Mouse (Mus musculus) CD4-positive, CD25-positive, alpha-beta regulatory T cell, adult 2 months (primary cell): ENCODE results near the gene Kazn.

Source experiments
- DNase-seq: peaks from one replicate; pipeline ENCODE4 v3.0.0-alpha.2; 2012; ENCODE audit warnings: low read depth, low spot score

Kazn gene

DNA sequence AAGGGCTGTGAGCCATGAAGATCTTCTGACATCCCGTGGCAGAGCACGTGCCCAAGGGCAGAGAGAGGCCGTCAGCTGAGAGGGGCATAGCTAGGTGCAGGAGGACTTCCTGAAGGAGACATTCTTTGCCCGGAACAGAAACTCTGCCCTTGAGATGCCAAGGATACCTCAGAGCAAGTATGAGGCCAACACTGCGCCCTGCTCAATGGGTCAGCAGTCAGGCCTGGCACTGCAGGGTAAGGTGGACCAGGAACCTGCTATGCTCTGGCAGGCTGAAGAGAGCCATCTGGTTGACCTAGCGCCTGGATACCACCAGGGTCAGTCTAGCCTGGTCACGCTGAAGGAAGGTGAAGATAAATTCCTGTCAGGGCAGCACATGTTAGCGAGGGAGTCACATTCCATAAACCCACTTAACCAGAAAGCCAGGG is 46.0 kb downstream of the Kazn start:
- no peak for DNase-seq

DNA sequence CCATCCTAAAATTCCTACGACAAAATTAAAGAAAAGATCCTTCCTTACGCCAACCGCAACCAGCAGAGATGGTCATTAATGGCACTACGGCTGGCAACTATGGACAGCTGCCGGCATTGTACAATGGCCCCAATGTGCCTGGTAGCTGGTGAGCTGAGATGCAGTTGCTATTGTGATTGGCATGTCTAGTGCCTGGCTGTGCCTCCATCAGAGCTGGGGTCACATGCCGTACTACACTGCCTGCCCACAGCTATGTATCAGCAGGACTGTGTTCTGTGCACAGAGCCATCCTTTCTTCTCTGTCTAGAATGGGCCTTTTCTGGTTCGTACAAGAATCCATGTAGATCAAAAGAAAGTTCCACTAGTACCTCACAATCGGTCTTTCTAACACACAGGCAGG is 49.2 kb downstream of the Kazn start:
- DNase-seq: no peak

DNA sequence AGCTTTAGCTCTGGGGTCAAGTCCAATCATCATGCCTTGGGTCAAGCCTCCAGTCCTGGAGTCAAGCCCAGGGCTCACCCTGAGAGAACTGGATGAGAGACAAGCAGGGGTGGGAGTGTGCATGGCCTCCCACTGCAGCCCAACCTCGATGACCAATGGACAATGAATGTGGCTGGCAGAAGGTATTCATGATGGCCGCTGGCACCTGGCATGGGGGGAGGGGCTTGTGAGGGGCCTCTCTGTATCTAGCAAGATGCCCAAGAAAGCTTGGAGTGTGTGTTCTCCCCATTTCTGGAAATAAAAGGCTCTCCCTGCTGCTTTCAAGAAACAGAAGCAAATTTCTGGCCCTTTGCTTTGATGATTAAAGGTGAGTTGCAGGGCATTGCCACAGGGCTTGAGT is 50.7 kb downstream of the Kazn start:
- no peak for DNase-seq

DNA sequence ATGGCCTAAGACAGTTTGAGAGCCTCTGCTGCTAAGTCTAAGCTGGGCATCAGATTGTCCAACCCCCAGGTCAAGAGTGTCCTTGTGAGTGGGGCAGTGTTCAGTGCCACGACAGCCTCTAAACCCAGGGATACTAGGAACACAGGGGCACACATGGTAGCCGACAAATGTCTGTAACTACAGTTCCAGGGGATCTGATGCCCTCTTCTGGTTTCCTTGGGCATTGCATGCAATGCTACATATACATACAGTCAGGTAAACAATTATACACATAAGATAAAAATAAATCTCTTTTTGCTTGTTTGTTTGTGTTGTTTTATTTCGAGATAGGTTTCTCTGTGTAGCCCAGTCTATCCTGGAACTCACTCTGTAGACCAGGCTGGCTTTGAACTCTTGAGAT is 53.0 kb downstream of the Kazn start:
- DNase-seq: no peak

DNA sequence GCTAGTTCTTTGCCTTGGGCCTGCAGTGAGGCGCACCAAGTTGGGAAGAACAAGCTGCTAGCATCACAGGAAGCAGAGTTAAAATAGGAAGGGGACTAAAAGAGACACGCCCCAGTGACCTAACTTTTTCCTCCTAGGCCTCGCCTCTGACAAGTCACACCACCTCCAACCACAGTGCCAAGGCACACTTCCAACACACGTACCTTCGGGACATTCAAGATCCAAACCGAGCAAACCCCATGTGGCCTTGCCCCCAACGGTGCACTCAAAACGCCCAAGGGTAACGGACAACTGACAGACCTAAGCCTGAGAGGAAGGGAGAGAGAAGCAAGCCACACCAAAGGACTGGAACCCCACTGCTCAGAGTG is 53.7 kb downstream of the Kazn start:
- DNase-seq: no peak

DNA sequence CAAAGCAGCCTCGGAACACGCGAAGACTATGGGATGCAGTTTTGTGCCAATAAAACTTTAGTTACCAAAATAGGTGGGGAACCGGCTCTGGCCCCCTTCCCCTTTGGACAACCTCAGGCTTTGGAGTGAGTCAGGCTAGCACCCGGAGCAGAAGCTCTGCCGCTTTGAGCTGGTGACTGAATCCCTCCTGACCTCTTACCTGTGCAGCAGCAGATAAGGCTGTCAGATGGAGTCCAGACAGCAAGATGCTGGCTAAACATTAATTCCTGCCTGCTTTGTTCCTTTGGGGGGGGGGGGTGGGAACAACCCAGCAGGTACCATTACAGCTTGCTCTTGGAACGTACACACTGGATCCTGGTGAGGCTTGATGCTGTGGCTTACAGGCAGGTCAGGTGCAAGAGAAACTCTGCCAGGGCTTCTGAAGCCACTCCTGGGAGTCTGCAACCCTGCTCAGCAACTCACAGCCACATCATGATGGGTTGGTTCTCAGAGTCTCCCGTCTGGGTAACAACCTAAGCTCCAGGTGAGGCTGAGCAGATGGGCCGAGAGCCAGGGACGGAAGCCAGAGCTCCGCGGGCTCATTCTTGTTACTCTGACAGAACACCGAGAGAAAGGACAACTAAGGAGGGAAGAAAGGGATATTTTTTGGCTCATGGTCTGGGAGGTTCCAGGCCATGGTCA is 54.2 kb downstream of the Kazn start:
- DNase-seq: no peak

DNA sequence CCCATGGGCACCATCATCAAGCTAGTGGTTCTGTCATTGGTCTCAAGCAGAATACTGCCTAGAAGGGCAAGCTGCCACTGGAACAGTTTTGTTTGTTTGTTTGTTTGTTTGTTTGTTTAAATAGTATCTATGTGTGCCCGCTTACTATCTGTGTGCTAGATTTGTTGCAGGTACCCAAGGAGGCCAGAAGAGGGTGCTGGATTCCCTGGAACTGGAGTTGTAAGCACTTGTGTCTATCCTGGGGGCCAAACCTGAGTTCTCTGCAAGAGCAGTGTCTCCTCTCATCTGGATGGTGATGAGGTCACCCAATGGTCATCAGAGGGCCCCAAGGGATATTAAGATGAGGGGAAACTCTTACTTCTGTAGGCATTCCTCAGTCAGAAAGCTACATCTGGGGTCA is 55.6 kb downstream of the Kazn start:
- no peak for DNase-seq

DNA sequence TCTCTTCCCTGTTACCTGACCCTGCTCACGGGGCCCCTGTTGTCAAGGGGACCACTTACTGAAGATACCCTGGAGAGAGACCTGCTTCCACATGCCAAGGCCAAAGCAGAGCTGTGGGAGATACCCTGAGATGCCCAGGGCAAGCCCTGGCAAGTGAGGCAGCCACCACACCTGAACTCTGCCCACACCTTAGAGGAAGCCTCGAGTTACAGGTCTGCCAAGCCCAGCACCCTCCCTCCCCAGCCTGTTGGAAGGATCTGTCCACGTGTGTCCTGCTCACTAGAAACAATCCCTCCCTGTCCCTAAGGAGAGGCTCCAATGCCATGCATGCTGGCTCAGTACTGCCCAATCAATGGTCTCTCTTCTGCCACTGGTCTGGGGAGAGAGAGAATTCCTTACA is 56.2 kb downstream of the Kazn start:
- DNase-seq: no peak

DNA sequence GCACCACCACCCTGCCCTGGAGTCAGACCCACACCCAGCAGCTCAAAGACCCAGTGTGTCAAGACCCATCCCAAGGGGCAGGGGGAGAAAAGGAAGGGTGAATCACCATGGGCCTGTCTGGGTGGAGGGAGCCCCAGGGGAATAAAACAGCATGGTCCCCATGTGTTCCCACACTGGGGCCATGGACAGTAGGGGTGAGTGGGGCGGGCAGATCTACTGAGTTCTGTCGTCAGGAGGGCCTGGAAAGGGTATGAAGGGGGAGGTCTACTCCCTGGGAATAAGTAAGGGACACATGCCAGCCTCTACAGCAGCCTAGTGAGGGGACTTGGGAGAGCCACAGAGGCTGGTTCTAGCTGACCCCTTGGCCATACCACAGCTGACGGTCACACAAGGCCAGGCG is 57.6 kb downstream of the Kazn start:
- DNase-seq: no peak

DNA sequence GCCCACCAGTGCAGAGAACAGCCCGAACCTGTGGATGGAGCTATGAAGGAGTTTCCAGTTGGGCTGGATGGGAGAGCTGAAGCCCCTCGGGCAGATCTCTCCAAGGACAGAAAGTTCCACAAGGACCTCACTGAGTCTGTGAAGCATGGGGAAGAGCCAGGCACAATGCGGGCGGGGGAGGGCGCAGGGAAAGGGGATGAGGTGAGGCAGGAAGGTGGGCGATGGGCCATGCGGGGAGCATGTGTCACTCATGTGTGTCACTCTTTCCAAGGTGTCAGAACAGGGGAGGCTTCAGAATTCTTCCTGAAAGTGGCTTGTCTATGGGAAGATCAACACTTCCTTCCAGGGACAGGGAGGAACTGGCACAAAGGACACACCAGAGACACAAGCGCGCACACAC is 58.3 kb downstream of the Kazn start:
- no peak for DNase-seq

DNA sequence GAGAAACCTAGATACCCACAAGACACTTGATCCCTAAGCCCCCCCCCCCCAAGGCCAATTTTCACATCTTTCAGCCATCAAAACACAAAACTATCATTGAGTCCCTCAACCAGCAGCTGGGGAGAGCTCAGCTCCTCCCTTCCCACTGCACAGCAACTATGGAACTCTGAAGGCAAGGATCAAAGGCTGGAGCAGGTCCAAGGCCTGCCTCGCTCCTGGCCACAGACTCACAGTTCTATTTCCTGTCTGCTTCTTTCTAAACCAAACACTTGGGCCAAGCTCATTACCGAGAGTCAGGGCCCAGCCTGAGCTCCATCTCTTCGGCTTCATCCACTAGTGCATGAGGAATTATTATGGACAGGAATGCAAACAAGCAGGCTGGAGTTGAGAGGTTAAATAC is 58.9 kb downstream of the Kazn start:
- no peak for DNase-seq

DNA sequence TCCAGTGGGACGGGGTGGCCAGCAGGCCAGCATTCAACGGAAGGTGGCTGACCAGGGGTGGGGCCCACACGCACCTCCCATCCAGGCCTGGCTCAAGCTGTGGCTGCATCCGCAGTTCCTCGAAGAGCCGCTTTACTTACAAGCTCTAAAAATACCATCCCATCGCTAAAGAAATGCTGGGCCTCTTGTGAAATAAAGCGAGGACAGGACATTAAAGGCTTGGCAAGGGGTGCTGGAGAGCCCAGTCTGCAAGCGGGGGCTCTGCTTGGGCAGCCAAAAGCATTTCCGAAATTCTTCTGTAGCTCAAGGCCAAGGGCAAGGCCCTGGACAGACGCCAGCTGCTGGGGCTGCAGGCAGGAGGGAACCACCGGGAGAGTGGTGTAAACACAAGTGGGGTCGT is 59.7 kb downstream of the Kazn start:
- DNase-seq: no peak

DNA sequence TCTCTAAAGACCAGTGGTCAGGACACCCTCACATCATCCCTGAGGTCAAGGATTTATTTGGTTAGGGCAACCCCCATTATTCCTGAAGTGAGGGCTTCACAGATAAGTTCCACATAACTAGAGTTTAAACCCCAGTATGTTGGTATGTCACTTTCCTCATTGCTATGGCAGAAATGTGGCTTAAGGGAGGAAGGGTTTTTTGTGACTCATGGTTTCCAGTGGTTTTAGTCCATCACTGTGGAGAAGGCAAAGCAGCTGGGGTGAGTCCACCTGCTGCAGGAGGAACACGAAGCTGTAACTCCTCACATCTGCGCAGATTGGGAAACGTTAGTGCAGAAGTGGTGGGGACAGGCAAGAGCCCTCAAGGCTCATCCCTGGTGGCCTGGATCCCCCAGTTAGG is 62.5 kb downstream of the Kazn start:
- no peak for DNase-seq

DNA sequence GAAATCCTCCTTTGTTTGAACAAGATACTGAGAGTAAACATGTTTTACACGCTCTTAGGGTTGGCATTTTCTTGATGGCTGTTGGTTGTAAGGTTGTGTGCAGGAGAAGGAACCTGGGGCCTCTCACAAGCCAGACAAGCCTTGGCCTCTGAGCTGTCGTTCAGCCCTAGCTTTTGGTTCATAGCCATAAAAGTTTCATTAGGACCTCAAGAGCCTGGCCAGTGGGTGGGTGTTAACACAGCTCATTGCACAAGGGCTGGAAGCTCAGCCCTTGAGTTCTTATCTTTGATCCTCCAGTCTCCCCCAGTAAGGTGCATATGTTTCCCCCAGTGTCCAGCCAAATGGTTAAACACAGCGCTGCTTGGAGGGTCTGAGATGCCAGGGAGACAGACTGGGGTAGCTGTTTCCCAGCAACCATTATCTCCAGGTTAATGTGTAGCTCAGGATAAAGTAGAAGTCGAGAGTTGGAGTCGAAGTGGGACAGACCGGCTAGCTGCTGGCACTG is 65.2 kb downstream of the Kazn start:
- no peak for DNase-seq

DNA sequence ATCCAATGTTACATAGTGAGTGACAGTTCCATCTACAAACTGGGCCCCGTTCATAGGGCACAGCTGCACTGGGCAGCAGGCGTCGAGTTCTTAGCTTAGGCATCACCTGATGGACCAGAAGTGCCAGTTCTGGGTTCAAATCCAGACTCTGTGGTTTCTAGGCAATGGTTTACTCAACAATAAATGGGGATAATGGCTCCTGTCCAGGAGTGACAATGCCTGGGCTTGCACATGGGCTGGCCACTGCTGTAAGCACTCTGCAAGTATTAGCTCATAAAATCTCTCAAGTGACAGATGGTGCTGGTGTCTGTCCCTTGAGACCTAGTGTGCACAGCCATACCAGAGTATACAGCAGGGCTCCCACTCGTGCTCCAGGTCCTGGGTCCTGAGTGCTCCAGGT is 66.3 kb downstream of the Kazn start:
- DNase-seq: no peak

DNA sequence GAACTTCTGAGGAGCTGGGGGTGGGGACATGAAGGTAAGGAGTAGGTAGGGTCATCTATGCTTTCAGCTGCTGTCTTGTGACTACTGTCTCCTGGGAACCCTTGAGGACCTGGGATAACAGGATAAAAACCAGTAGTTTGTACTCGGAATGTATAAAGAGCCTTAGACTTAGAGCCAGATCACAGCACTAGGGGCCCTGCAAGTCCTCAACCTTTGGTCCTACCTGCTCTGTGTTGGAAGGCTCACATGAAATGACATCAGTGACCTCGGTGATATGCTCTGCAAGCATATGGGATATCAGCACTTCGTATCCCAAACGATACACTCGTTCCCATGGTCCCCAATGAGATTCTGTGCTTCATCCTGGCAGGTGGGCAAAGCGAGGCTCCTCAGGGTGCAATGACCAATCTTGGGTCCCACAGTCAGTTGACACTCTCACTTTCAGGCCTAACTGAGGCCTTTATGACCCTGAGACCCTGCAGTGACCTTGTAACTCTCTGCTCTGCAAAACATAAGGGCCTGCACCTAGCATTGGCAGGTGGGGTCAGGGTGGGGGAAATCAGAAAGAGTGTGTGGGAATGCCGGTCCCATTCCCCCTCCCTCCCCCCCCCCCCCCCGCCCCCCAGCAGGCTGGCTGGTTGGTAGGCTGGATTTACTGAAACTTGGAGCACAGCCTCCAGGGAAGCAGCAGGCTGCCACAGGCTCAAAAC is 67.3 kb downstream of the Kazn start:
- no peak for DNase-seq

DNA sequence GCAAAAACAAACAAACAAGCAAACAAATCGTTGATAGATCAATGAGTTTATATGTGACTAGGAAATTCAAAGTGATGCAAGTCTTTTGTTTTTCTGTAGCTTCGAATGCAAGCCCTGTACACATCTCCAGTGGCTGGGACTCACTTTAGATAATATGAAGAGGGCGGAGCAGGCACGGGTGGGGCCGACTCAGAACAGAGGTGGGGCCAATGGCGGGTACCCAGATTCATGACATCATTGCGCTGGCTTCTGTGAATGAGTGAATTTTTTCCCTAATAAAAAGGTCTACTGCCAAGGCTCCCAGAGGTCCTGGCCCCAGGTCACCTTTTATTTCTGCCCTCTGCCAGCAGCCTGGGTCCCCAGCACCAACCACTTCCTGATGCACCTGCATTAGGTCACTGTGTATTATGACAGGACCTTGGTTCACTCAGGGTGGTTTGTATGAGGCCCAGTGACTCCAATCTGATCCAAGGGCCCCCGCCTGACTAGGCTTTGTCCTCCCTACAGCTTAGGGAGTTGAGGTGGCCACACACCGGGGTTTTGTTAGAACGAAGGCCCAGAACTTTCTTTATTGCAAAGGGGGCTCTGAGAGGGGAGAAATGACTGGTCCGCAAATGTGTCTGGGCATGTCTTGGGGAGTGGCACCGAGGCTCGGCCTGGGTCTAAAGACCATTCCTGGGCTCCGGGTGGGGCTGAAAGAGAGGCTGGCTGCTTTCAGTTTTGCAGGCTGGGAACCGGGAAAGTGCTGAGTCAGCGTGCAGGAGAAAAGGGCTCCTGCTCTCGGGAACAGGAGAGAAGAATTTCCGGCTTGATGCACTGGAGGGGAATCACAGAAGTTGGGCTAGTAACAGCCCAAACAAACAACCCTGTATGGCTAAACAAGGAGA is 68.1 kb downstream of the Kazn start:
- DNase-seq: no peak

DNA sequence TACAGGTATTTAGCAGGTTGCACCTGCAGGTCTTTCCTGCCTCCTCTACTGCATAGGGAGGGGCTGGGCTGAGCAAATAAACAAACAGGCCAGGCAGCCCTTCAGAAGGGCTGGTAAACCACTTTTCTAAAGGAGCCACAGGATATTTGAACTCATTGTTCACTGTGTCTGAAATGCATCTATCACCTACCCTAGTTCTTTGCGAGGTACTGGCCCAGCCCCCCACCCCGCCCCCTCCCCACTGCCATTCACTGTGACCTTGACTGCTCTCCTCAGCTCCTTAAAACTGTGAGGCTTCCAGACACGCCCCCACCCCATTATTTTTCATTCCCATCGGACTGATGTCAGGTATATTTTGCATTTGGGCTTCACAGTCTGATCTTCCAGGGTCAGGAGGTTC is 69.6 kb downstream of the Kazn start:
- DNase-seq: no peak

DNA sequence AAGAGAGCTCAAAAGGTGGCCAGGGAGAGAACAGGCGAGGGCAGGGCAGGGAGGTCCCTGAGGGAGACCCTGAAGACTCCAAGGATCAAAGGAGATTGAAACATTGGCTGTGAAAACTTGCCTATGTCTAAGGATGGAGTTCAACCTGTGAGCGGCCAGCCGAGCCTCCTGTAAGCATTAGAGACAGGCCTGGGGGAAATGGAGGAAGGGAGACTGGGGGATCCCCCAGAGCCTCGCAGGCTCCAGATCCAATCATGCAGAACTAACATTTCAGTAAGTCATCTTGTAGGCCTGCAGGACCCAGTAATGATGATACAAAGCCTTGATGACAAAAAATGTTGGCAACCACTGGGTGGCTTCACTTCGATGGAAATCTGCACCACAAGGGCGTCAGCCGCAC is 70.8 kb downstream of the Kazn start:
- no peak for DNase-seq

DNA sequence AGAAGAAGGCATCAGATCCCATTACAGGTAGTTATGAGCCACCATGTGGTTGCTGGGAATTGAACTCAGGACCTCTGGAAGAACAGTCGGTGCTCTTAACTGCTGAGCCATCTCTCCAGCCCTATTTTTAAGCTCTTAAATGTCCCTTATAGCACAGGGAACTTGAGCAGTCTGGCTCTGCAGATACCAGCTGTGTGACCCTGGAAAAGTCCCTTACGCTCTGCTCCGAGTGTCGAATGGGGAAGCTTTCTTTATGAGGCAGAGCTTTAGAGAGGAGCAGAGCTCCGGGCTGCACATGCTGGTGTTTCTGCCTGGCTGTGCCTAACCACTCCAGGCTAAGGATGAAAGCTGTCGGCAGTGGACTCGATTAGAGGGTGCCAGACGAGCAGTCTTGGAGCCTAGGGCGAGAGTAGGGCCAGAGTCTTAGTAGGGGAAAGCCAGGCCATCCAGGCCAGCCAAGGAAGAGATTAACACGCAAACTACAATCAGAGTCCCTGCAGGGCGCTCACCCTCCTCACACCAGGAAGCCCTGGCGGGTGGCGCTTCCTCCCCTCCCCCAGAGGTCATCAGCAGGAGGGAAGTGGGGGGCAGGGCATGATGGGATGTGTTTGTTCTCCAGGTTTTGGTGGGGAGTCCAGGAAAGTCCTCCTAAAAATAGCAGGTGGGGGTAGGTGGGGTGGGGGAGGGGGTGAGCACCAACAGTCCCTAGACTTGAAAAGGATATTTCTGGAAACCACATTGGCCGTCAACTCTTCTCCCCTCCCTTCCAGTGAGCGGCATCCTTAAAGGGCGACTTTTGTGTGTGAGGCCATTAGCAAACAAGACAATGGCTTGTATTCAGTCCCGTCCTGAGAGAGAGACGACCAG is 73.1 kb downstream of the Kazn start:
- no peak for DNase-seq

DNA sequence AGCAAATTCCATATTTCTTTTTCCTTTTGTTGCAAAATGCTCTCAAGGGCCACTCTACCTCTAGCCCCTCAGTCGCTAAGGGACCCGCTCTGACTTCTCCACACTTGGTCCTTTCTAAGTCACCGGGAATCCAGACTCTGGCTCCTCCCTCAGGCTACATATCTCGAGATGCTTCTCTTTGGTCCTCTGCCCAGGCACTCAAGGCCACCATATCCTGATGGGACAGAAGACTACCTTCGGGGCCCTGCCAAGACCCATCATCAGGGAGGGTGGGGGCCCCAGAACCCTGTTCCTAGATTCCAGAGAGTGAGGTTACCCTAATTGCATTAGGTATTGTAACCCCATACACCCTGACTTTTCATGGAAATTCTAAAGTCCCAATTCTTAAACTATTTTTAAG is 73.8 kb downstream of the Kazn start:
- DNase-seq: no peak

DNA sequence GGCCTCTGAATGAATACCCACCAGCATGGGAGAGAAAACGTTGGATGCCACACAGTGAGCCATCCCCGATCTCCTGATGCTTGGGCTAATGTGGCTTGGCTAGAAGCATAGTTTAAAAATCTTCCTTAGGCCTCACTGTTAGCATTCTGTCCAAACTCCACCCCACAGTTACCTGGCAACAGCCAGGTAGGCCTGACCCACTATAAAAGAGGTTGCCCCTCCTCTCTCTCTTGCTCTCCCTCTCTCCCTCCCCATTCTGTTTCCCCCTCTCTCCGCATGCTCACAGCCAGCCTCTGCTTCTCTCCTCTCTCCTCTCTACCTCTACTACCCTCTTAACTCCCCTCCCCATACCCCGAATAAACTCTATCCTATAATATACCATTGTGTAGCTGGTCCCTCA is 74.8 kb downstream of the Kazn start:
- no peak for DNase-seq
